Comparison of ENCODE assay signal across 8 mouse cellular contexts in the genomic region with DNA sequence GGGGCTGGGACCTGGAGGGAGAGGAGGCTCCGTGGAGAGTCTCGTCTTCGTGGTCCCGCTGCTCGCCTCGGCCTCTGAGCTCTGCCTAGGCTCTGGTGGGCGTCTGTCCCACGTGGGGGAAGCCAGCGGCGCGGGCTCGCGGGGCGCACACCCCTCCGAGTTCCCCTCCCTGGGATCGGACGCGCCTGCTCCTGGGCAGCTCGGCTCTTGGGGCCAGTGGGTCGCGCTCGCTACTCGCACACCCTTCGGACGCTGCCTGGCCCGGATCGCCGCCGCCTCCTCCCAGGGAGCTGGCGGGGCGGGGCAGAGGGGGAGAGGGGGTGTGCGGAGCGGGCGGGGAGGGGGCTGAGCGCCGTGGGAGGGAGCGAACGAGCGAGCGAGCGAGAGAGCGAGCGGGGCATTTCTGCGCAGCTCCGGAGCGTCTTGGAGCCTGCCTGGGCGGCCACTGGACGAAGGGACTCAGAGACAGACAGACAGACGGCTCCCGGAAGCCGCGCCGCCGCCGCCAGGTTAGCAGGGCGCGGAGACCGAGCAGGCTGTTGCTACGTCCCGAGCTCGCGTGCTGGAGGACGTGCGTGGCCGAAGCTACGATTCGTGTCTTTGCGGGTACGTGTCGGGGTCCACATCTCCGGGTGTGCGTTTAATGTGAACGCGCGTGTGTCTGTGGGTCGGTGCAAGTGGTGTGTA. TPM values are rescaled to one million over a fixed set of nuclear protein-coding genes. Genes with fewer than 3 reads are reported as not detected.
DNase-seq lines count a peak whose midpoint lies in the region; ATAC-seq and TF ChIP-seq lines count a peak whose summit lies in the region.

Epb41l1 (plus strand) TSS at position 216 of the 687 bp plus-strand sequence.

- no peak for TF ChIP-seq POLR2A in liver, adult 2 months (IDR thresholded peaks at IDR 0.05; ENCODE audit: extremely low read depth, insufficient read depth, low read length)

- peak; percentile 43 for ATAC-seq in granulocyte monocyte progenitor cell, adult 5-6 weeks (replicated peaks; ENCODE audit: poor library complexity, severe bottlenecking)
- peak; percentile 67 for ATAC-seq in midbrain, embryonic 16.5 days

- H3K9me3 ChIP-seq in midbrain, embryonic 16.5 days (replicated peaks; ENCODE audit: control insufficient read depth, low read length, poor library complexity, severe bottlenecking) = no peaks in the 10 kb centered on the region

- peak within 1 kb of the TSS; percentile 59 for H3K4me3 ChIP-seq in liver, adult 2 months (ENCODE audit: insufficient read depth, low read depth, low read length)
- peak within 1 kb of the TSS; percentile 83 for H3K4me3 ChIP-seq in midbrain, embryonic 16.5 days (ENCODE audit: low read depth, low read length)

- peak within 1 kb of the TSS; percentile 57 for H3K9ac ChIP-seq in liver, adult 2 months (ENCODE audit: low read depth, low read length)
- H3K9ac ChIP-seq in midbrain, embryonic 16.5 days (ENCODE audit: low read depth, low read length) = peak within 1 kb of the TSS; percentile 92

- peaks cover 10% of the 10 kb centered on the region; the same call in 1 of the 2 replicates for H3K27me3 ChIP-seq in liver, adult 2 months (ENCODE audit: control insufficient read depth, insufficient read depth, low read length)
- no peaks in the 10 kb centered on the region for H3K27me3 ChIP-seq in midbrain, embryonic 16.5 days (ENCODE audit: control insufficient read depth, insufficient read depth, low read depth, low read length)

- H3K36me3 ChIP-seq in liver, adult 2 months (ENCODE audit: control insufficient read depth, insufficient read depth, low read length) = no peaks in the 10 kb centered on the region
- no peaks in the 10 kb centered on the region for H3K36me3 ChIP-seq in midbrain, embryonic 16.5 days (ENCODE audit: control insufficient read depth, insufficient read depth, low read length)

- DNase-seq in left cerebral cortex, adult 18-20 months (ENCODE audit: low spot score in 2 of 2) = peak in 1 of 2 experiments; percentile 38
- no peak for DNase-seq in left cerebral cortex, adult 11 months (ENCODE audit: low spot score)
- DNase-seq in cerebellum, postnatal 36 days = peak; percentile 13 to 26
- peak; percentile 76 for DNase-seq in kidney, adult 18-20 months
- DNase-seq in liver, adult 2 months (ENCODE audit: extremely low read depth, low read depth, low spot score) = no peak
- DNase-seq in testis, postnatal 14 days (ENCODE audit: low spot score) = peak; percentile 33

- H3K27ac ChIP-seq in liver, adult 2 months (replicated peaks; ENCODE audit: insufficient read depth, low read depth, low read length) = no peak within 1 kb of the TSS
- peak within 1 kb of the TSS; percentile 97 for H3K27ac ChIP-seq in midbrain, embryonic 16.5 days (ENCODE audit: low read length)

- peak within 1 kb of the TSS; percentile 69 for H3K4me2 ChIP-seq in midbrain, embryonic 16.5 days (ENCODE audit: low read length)

- peak; percentile 42 for TF ChIP-seq CTCF in liver, adult 2 months (IDR thresholded peaks at IDR 0.05; ENCODE audit: low read depth, low read length)

- no peaks in the 10 kb centered on the region for H3K79me2 ChIP-seq in liver, adult 2 months (ENCODE audit: control insufficient read depth, insufficient read depth, low read length)

- H3K4me1 ChIP-seq in liver, adult 2 months (ENCODE audit: control insufficient read depth, insufficient read depth, low read length) = peaks cover 3% of the 10 kb centered on the region; the same call in 1 of the 2 replicates
- peaks cover 37% of the 10 kb centered on the region for H3K4me1 ChIP-seq in midbrain, embryonic 16.5 days (ENCODE audit: control insufficient read depth, insufficient read depth, low read length)

- 3% methylated on average over 65 of the region's 76 CpGs for WGBS in liver, adult 2 months
- WGBS in midbrain, embryonic 16.5 days = under 1% methylated on average over 68 of the region's 76 CpGs

RNA-seq across cellular contexts. Expression of gene Epb41l1, which starts in this region (rescaled TPM):
- 100 to 1,000 TPM; 364 to 365 TPM for total RNA-seq in left cerebral cortex, adult 18-20 months (2021)
- 1.0 TPM in 1 of 2 replicates, not detected in the other for total RNA-seq in granulocyte monocyte progenitor cell, adult 5-6 weeks (2014; fragmentation: Nextera tagmentation)
- 0.34 TPM in 1 of 2 replicates, not detected in the other for total RNA-seq in granulocyte monocyte progenitor cell, adult 5-6 weeks (2017)
- total RNA-seq in liver, adult 2 months (2014; rRNA removed) = 1.2 and 1.3 TPM in 2 replicates
- 0.72 and 1.1 TPM in 2 replicates for polyA plus RNA-seq in liver, adult 2 months (2012; rRNA removed)
- polyA plus RNA-seq in midbrain, embryonic 16.5 days (2015; fragmentation: Nextera tagmentation; extraction: Ambion mirVana) = 18.5 and 19.4 TPM in 2 replicates

Comparison
In these comparisons a context has a peak if more than half of its experiments do, and no peak if none do; other contexts are left out.
1. RNA of gene Epb41l1 (total RNA-seq): 364 to 365 TPM in left cerebral cortex, adult 18-20 months; 1.2 to 1.3 TPM in liver, adult 2 months and 0.34 to 1.0 TPM in granulocyte monocyte progenitor cell, adult 5-6 weeks; every median in the first group is over 100 times any median in the second.
2. DNase-seq: peak in cerebellum, postnatal 36 days (2 of 2), kidney, adult 18-20 months (single experiment) and testis, postnatal 14 days (single experiment); none in left cerebral cortex, adult 11 months (single experiment) and liver, adult 2 months (single experiment).